Mouse (Mus musculus) spleen, adult 2 months (tissue): ENCODE data around the gene Prex1.

Experiments used
- CTCF ChIP-seq: fragments of 200-500 bp; IDR thresholded peaks from 2 replicates; pipeline ENCODE4 v1.5.1; 2011; ENCODE audit warnings: mild to moderate bottlenecking, inconsistent platforms; ENCODE audit not compliant: insufficient read depth, insufficient read length, insufficient replicate concordance; ENCODE audit errors: extremely low read depth
- POLR2A ChIP-seq: fragments of 200-500 bp; IDR thresholded peaks from 2 replicates; pipeline ENCODE4 v1.6.1; 2011; ENCODE audit warnings: low read depth, low read length, inconsistent platforms

- no peak for TF ChIP-seq CTCF
- TF ChIP-seq POLR2A, result no peak
Measured at GRCm38 (mm10) chr2:166658380-166658779, 55.3 kb downstream of the Prex1 start.
